Mouse (Mus musculus): ENCODE measurements at regions not wholly inside any gene's neighbourhood (a gene's known extent, or its start where the extent isn't known, plus 50 kb on each side); places are given as distances from the start of the nearest gene placed in this dataset.

DNA sequence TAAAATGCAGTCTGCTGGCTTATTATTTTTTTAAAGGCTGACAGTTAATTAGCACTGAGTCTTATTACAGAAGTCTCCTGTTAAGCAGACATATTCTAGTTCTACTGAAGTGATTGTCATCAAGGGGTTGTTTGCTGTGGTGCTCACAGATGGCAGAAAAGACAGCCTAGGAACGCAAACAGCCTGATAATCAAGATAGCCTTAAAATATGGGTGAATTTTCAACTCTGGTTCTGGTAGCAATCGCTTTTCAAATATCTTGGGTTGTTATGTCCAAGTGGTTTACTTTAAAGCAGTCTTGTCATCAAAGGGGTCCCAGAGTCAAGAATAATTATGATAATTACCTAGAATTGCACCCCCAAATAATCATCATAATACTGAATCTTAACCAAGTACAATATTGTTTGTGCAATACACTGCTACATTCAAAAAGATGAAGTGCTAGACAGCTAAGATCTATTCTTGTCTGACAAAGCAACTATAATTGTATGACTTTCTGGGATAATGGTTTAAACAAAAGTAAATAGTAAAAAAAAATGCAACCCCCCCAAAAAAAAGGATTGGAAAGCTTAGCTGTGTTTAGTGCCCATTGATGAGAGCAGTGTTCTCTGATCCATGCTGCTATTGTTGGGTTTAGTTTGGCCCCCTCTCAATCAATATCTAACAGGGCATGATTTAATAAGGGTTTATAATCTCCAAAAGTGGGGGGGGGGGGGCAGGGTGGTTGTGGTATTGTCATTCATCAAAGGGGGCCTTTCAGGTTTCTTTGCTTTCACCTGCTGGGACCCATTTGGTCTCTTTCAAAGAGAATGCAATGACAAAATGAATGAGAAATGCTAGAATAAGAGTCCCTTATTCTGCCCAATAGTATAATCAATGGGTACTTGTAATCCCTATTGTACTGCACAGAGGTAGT is 437.4 kb upstream of the Ccnh start:
- no peak overlapping the region for H3K4me3 ChIP-seq (replicated peaks; ENCODE audit: low read length)
- H3K27me3 ChIP-seq (ENCODE audit: insufficient read depth, low read length) = peaks cover 21% of the 10 kb centered on the region
- TF ChIP-seq POU5F1 (IDR thresholded peaks at IDR 0.05; ENCODE audit: borderline replicate concordance, low read length) = no peak
- peak; percentile 92 for TF ChIP-seq NANOG (IDR thresholded peaks at IDR 0.05; ENCODE audit: borderline replicate concordance, low read length)
- H3K9me3 ChIP-seq (ENCODE audit: low read length) = no peaks in the 10 kb centered on the region
- H3K4me1 ChIP-seq (replicated peaks; ENCODE audit: low read depth, low read length) = no peaks in the 10 kb centered on the region
- no peaks in the 10 kb centered on the region for H3K36me3 ChIP-seq (ENCODE audit: insufficient read depth, low read length)

DNA sequence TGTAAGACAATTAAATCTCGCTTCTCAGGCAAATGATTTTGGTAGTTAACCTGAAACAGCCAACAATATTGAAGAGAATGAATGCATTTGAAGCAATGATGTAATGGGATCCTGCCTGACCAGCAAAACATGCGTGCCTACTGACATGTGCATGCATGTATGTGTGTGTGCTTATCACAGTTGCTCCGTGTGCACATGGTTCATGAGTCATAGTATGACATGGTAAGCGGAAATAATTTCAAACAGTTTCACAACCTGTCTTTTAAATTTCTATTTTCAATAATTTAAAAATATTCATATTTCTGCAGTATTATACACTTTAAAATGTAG is 436.8 kb upstream of the Ccnh start:
- Histone ChIP-seq H3K27me3 (ENCODE audit: insufficient read depth, low read length) (peaks cover 23% of the 10 kb centered on the region), H3K4me1 (replicated peaks; ENCODE audit: low read depth, low read length) (no peaks in the 10 kb centered on the region), H3K4me3 (replicated peaks; ENCODE audit: low read length) (no peak overlapping the region), H3K9me3 (ENCODE audit: low read length) (no peaks in the 10 kb centered on the region), H3K36me3 (ENCODE audit: insufficient read depth, low read length) (no peaks in the 10 kb centered on the region)
- TF ChIP-seq CTCF (conservative IDR thresholded peaks at IDR 0.05; ENCODE audit: low read length) (no peak), POU5F1 (IDR thresholded peaks at IDR 0.05; ENCODE audit: borderline replicate concordance, low read length) (no peak), NANOG (IDR thresholded peaks at IDR 0.05; ENCODE audit: borderline replicate concordance, low read length) (no peak)

DNA sequence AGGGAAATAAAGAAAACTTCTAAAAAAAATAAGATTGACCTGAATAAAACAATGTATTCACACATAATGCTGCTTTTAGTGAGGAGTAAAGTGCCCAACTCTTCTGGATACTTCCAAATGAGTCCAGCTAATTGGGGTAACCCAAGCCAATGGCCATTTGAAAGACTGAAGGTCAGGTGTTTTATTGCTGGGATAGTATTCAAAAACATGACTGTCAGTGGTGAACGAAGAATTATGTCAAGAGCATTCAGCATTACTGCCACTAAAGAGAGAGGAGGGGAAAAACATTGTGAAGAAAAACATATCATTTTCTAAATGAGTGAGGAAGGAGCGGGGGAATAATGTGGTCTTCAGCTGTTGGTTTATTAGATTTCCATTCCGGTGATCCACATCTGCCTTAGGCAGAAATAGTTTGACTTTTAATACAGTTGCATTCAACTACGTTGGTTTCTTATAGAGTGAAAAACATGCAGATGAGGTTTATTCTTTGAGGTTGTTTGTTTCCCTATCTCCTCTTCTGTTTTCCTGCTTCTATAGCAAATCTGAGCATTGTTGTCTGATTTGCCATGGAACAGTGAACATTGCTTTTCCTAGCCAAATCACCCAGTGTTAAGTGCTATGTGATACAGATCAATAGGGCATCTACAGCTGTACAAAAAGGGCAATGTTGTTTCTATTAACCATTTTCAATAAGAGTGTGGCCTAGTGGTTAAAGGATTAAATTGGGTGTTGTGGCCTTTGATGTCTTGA is 435.3 kb upstream of the Ccnh start:
- Histone ChIP-seq H3K4me1 (replicated peaks; ENCODE audit: low read depth, low read length) (no peaks in the 10 kb centered on the region), H3K36me3 (ENCODE audit: insufficient read depth, low read length) (no peaks in the 10 kb centered on the region), H3K27me3 (ENCODE audit: insufficient read depth, low read length) (peaks cover 28% of the 10 kb centered on the region), H3K4me3 (replicated peaks; ENCODE audit: low read length) (no peak overlapping the region), H3K9me3 (ENCODE audit: low read length) (no peaks in the 10 kb centered on the region)
- TF ChIP-seq POU5F1 (IDR thresholded peaks at IDR 0.05; ENCODE audit: borderline replicate concordance, low read length) = no peak
- no peak for TF ChIP-seq NANOG (IDR thresholded peaks at IDR 0.05; ENCODE audit: borderline replicate concordance, low read length)
- TF ChIP-seq CTCF (conservative IDR thresholded peaks at IDR 0.05; ENCODE audit: low read length) = no peak

DNA sequence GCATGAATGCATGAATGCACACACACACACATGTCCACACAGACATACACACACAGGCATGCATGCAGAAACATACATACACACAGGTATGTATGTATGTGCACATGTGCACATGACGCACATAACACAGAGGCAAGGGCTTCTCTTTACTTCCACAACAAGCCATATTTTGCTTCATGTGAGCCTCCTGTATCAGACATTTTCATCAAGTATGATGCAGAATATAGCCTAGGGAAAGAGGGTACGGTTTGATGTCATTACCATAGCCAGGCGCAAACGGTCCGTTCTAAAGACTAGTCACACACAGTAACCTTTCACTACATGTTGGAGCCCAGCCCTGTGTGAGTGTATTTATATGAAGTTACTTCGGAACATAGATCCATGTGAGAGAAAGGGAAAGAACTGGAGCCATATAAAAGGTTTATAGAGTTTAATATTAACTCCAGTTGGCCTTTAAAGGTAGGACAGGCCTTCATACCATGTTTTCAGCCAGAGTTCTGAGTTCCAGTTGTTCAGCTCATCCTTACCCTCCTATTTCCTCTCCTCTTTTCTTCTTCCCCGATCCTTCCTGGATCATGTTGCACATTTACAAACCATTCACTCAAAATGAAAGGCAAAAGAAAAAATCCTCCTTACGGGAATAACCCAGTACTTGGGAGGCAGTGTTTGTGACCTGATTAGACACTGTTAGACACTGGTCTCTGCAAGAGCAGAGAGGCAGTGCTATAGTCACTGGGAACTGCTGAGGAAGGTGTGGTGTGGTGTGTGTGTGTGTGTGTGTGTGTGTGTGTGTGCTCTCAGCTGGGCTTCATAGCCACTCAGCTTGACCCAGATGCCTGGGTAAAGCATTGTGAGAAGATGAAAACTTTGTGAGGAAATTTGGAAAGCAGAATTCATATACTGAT is 434.1 kb upstream of the Ccnh start:
- Histone ChIP-seq H3K36me3 (ENCODE audit: insufficient read depth, low read length) (no peaks in the 10 kb centered on the region), H3K4me3 (replicated peaks; ENCODE audit: low read length) (no peak overlapping the region), H3K9me3 (ENCODE audit: low read length) (no peaks in the 10 kb centered on the region), H3K27me3 (ENCODE audit: insufficient read depth, low read length) (peaks cover 28% of the 10 kb centered on the region), H3K4me1 (replicated peaks; ENCODE audit: low read depth, low read length) (no peaks in the 10 kb centered on the region)
- TF ChIP-seq CTCF (conservative IDR thresholded peaks at IDR 0.05; ENCODE audit: low read length) (no peak), NANOG (IDR thresholded peaks at IDR 0.05; ENCODE audit: borderline replicate concordance, low read length) (no peak), POU5F1 (IDR thresholded peaks at IDR 0.05; ENCODE audit: borderline replicate concordance, low read length) (no peak)

DNA sequence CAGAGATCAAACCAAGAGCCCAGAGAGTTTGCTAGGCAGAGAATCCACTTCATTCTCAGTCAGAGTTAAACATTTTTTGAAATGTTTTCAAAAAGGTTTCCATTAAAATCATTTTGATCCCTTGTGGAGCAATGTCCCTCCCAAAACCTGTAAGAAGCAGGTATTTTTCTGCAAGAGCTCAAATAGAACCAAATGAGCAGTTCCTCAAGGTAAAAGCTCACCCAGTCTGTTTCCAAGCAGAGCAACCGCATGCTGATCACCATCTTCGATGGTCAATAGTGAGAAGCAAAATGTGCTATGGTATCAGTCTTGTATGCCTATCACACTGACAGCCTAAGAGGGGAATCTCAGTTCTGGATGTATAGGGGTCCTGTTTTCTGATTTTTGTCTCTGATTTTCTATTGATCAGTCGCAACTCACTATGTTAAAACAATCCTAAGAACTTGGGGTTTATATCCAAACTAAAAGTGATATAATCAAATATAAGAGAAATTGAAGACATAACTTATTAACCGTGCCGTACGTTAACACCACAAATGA is 432.3 kb upstream of the Ccnh start:
- H3K27me3 ChIP-seq (ENCODE audit: insufficient read depth, low read length) = peaks cover 26% of the 10 kb centered on the region
- H3K9me3 ChIP-seq (ENCODE audit: low read length) = no peaks in the 10 kb centered on the region
- no peak overlapping the region for H3K4me3 ChIP-seq (replicated peaks; ENCODE audit: low read length)
- no peaks in the 10 kb centered on the region for H3K4me1 ChIP-seq (replicated peaks; ENCODE audit: low read depth, low read length)
- no peak for TF ChIP-seq POU5F1 (IDR thresholded peaks at IDR 0.05; ENCODE audit: borderline replicate concordance, low read length)
- no peaks in the 10 kb centered on the region for H3K36me3 ChIP-seq (ENCODE audit: insufficient read depth, low read length)

DNA sequence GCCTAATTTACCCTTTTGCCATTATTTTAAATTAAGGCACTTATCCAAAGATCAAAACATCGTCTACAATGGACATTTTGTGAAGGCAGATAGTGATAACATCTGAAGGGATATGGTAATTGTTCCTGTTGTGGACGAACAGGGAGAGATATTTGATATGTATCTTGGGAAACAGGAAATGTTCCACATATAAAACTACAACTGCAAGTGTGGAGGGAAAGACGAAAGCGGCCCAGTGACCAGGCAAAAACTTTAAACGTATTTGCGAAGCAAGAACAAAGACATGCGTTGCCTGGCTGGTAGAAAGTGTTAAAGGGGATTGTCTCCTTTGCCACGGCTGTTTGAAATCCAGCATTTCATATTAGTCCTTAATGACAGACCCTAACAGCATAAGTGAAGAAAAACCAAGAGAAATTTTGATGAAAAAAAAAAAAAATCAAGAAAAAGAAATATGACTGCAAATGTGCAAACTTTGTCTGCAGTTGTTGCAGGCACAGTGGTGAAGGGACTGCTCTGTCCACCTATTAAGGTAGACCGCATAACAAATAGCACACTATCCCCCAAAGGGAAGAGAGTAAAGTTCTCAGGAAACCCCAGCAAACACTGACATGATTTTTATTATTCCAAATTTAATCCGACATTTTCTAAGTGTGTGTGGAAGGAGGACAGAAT is 431.2 kb upstream of the Ccnh start:
- no peak for TF ChIP-seq POU5F1 (IDR thresholded peaks at IDR 0.05; ENCODE audit: borderline replicate concordance, low read length)
- no peak for TF ChIP-seq CTCF (conservative IDR thresholded peaks at IDR 0.05; ENCODE audit: low read length)
- TF ChIP-seq NANOG (IDR thresholded peaks at IDR 0.05; ENCODE audit: borderline replicate concordance, low read length) = no peak
- no peak overlapping the region for H3K4me3 ChIP-seq (replicated peaks; ENCODE audit: low read length)
- H3K36me3 ChIP-seq (ENCODE audit: insufficient read depth, low read length) = no peaks in the 10 kb centered on the region
- no peaks in the 10 kb centered on the region for H3K9me3 ChIP-seq (ENCODE audit: low read length)
- H3K27me3 ChIP-seq (ENCODE audit: insufficient read depth, low read length) = peaks cover 26% of the 10 kb centered on the region
- H3K4me1 ChIP-seq (replicated peaks; ENCODE audit: low read depth, low read length) = no peaks in the 10 kb centered on the region

DNA sequence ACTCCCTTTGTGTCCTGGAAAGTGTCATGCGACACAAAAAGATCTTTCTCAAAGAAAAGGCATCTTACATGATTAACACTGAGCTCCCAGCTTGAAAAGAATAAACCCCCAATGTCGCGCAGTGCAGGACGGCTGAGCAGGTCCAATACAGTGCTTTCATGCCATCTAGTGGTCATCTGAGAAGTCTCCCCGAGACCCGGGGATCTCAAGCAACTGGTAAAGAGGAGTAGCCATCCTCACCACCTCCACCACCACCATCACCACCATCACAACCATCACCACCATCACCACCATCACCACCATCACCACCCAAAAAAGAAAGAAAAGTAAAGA is 430.7 kb upstream of the Ccnh start:
- H3K27me3 ChIP-seq (ENCODE audit: insufficient read depth, low read length) = peaks cover 26% of the 10 kb centered on the region
- no peak for TF ChIP-seq NANOG (IDR thresholded peaks at IDR 0.05; ENCODE audit: borderline replicate concordance, low read length)
- TF ChIP-seq CTCF (conservative IDR thresholded peaks at IDR 0.05; ENCODE audit: low read length) = peak; percentile 48
- H3K4me1 ChIP-seq (replicated peaks; ENCODE audit: low read depth, low read length) = no peaks in the 10 kb centered on the region
- no peaks in the 10 kb centered on the region for H3K9me3 ChIP-seq (ENCODE audit: low read length)
- H3K36me3 ChIP-seq (ENCODE audit: insufficient read depth, low read length) = no peaks in the 10 kb centered on the region
- H3K4me3 ChIP-seq (replicated peaks; ENCODE audit: low read length) = no peak overlapping the region

DNA sequence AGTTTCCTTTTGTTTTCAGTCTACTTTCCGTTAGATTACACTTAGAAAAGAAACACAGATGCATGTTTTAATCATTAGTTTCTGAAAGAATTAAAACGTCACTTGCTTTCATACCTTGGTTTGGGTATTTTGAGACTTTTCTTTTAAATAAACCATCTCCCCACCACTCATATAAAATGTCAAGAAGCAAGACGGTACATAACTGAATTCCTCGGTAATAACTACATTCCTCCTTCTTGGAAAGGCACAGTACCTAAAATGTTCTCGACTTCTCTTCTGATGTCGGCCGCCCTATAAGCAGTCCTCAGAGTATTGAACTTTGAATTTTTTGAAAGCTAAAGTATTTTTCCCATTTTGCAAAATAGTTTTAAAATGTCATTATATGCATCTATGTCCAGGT is 430.1 kb upstream of the Ccnh start:
- Histone ChIP-seq H3K4me3 (replicated peaks; ENCODE audit: low read length) (no peak overlapping the region), H3K27me3 (ENCODE audit: insufficient read depth, low read length) (peaks cover 22% of the 10 kb centered on the region), H3K9me3 (ENCODE audit: low read length) (no peaks in the 10 kb centered on the region), H3K4me1 (replicated peaks; ENCODE audit: low read depth, low read length) (no peaks in the 10 kb centered on the region), H3K36me3 (ENCODE audit: insufficient read depth, low read length) (no peaks in the 10 kb centered on the region)
- no peak for TF ChIP-seq POU5F1 (IDR thresholded peaks at IDR 0.05; ENCODE audit: borderline replicate concordance, low read length)
- no peak for TF ChIP-seq NANOG (IDR thresholded peaks at IDR 0.05; ENCODE audit: borderline replicate concordance, low read length)
- no peak for TF ChIP-seq CTCF (conservative IDR thresholded peaks at IDR 0.05; ENCODE audit: low read length)
